Mouse (Mus musculus) hindbrain, embryonic 14.5 days (tissue): Measurements from ENCODE around the gene Fbln1. TPM values are rescaled to one million over a fixed set of nuclear protein-coding genes. Genes with fewer than 3 reads are reported as not detected.

Experiments used
- ATAC-seq: fragments of 200-750 bp; cut with Nextera tagmentation; 2 replicates; pipeline ENCODE4 v1.8.0; 2017; ENCODE audit warnings: moderate number of reproducible peaks, mild to moderate bottlenecking, moderate TSS enrichment, moderate library complexity; ENCODE audit not compliant: low FRiP score
- DNase-seq: peaks from one replicate; pipeline ENCODE4 v3.0.0-alpha.2; 2015; ENCODE audit warnings: low spot score
- H3K27ac ChIP-seq: fragments of 300-500 bp; sonication (generic); 2 replicates; pipeline ENCODE4 v1.5.1; 2014; ENCODE audit warnings: mild to moderate bottlenecking, moderate library complexity
- H3K27me3 ChIP-seq: fragments of 300-500 bp; sonication (generic); 2 replicates; pipeline ENCODE4 v1.6.1; 2014; ENCODE audit warnings: mild to moderate bottlenecking, low read length, mixed read lengths; ENCODE audit not compliant: control insufficient read depth, insufficient read depth
- H3K36me3 ChIP-seq: fragments of 300-500 bp; sonication (generic); replicated peaks from 2 replicates; pipeline ENCODE4 v1.6.1; 2014; ENCODE audit not compliant: control insufficient read depth, insufficient read depth
- H3K4me1 ChIP-seq: fragments of 300-500 bp; sonication (generic); replicated peaks from 2 replicates; pipeline ENCODE4 v1.6.1; 2014; ENCODE audit warnings: antibody characterized with exemption, low read length, mixed read lengths; ENCODE audit not compliant: control insufficient read depth, insufficient read depth
- H3K4me2 ChIP-seq: fragments of 300-500 bp; sonication (generic); replicated peaks from 2 replicates; pipeline ENCODE4 v1.6.1; 2014; ENCODE audit warnings: mild to moderate bottlenecking, moderate library complexity
- H3K4me3 ChIP-seq: fragments of 300-500 bp; sonication (generic); replicated peaks from 2 replicates; pipeline ENCODE4 v1.5.1; 2014; ENCODE audit warnings: mild to moderate bottlenecking, low read length
- H3K9ac ChIP-seq: fragments of 300-500 bp; sonication (generic); 2 replicates; pipeline ENCODE4 v1.6.1; 2014
- H3K9me3 ChIP-seq: fragments of 300-500 bp; sonication (generic); 2 replicates; pipeline ENCODE4 v1.6.1; 2016; ENCODE audit warnings: low read length; ENCODE audit not compliant: control insufficient read depth
- WGBS: fragments of 180-500 bp; shearing (Covaris S2); extraction: QIAGEN DNeasy Blood & Tissue Kit; methylation state at CpG from one replicate; pipeline ENCODE4 v1.1.7; 2014; 5-methylcytosine and 5-hydroxymethylcytosine counted together
- polyA plus RNA-seq: library from polyadenylated mRNA; unstranded; fragments of >200 nt; fragmentation: Nextera tagmentation; extraction: Ambion mirVana; gene quantifications from 2 replicates; pipeline ENCODE4 v1.2.1, GENCODE M21; 2014

Gene Fbln1
- polyA plus RNA-seq, 1 experiment from 2014 or later, result 54.2 TPM

GRCm38 (mm10) chr15:85244414-85245161 lies 38.8 kb downstream of the Fbln1 start:
- Histone ChIP-seq H3K36me3 (0 out of 2 replicates have a peak, but pooled peaks cover 2% of the 10 kb centered on the region), H3K9me3 (no peaks in the 10 kb centered on the region), H3K4me1 (no peaks in the 10 kb centered on the region), H3K4me3 (no peak overlapping the region), H3K27me3 (no peaks in the 10 kb centered on the region), H3K4me2 (no peak overlapping the region), H3K27ac (no peak overlapping the region), H3K9ac (no peak overlapping the region)
- DNase-seq (no peak), ATAC-seq (no peak)
- WGBS, result 91% methylated on average over 13 of the region's 13 CpGs

GRCm38 (mm10) chr15:85245241-85246010 lies 39.7 kb downstream of the Fbln1 start:
- DNase-seq (no peak), ATAC-seq (no peak)
- H3K4me1 ChIP-seq, result no peaks in the 10 kb centered on the region
- no peak overlapping the region for H3K4me2 ChIP-seq
- no peak overlapping the region for H3K27ac ChIP-seq
- H3K36me3 ChIP-seq, result 0 out of 2 replicates have a peak, but pooled peaks cover 2% of the 10 kb centered on the region
- H3K4me3 ChIP-seq, result no peak overlapping the region
- no peaks in the 10 kb centered on the region for H3K9me3 ChIP-seq
- no peak overlapping the region for H3K9ac ChIP-seq
- H3K27me3 ChIP-seq, result no peaks in the 10 kb centered on the region
- 83% methylated on average over 5 of the region's 5 CpGs for WGBS

- Histone ChIP-seq H3K27ac (no peak overlapping the region), H3K4me2 (no peak overlapping the region), H3K9me3 (no peaks in the 10 kb centered on the region), H3K9ac (no peak overlapping the region), H3K4me3 (no peak overlapping the region), H3K4me1 (no peaks in the 10 kb centered on the region), H3K36me3 (0 out of 2 replicates have a peak, but pooled peaks cover 2% of the 10 kb centered on the region), H3K27me3 (no peaks in the 10 kb centered on the region)
- 91% methylated on average over 5 of the region's 5 CpGs for WGBS
- ATAC-seq (no peak), DNase-seq (no peak)
Observed at GRCm38 (mm10) chr15:85246016-85246415, 40.3 kb downstream of the Fbln1 start.

- Histone ChIP-seq H3K27ac (no peak overlapping the region), H3K4me3 (no peak overlapping the region), H3K9me3 (no peaks in the 10 kb centered on the region), H3K4me2 (no peak overlapping the region), H3K9ac (no peak overlapping the region), H3K27me3 (no peaks in the 10 kb centered on the region), H3K4me1 (no peaks in the 10 kb centered on the region), H3K36me3 (0 out of 2 replicates have a peak, but pooled peaks cover 2% of the 10 kb centered on the region)
- no peak for DNase-seq
- no peak for ATAC-seq
- WGBS, result 77% methylated on average over 6 of the region's 6 CpGs
Observed at GRCm38 (mm10) chr15:85246936-85247335, 41.2 kb downstream of the Fbln1 start.

GRCm38 (mm10) chr15:85248311-85248710 lies 42.6 kb downstream of the Fbln1 start:
- H3K4me1 ChIP-seq, result no peaks in the 10 kb centered on the region
- no peaks in the 10 kb centered on the region for H3K36me3 ChIP-seq
- no peak overlapping the region for H3K27ac ChIP-seq
- WGBS, result 87% methylated on average over 5 of the region's 5 CpGs
- H3K9me3 ChIP-seq, result no peaks in the 10 kb centered on the region
- H3K27me3 ChIP-seq, result no peaks in the 10 kb centered on the region
- no peak for ATAC-seq
- no peak for DNase-seq
- no peak overlapping the region for H3K9ac ChIP-seq
- H3K4me2 ChIP-seq, result no peak overlapping the region
- H3K4me3 ChIP-seq, result no peak overlapping the region

GRCm38 (mm10) chr15:85249252-85249651 lies 43.5 kb downstream of the Fbln1 start:
- no peak overlapping the region for H3K4me3 ChIP-seq
- no peaks in the 10 kb centered on the region for H3K4me1 ChIP-seq
- no peaks in the 10 kb centered on the region for H3K9me3 ChIP-seq
- no peak overlapping the region for H3K4me2 ChIP-seq
- ATAC-seq (peak; percentile 27; the same call in 1 of the 2 replicates), DNase-seq (peak; percentile 86)
- H3K9ac ChIP-seq, result no peak overlapping the region
- H3K36me3 ChIP-seq, result no peaks in the 10 kb centered on the region
- no peaks in the 10 kb centered on the region for H3K27me3 ChIP-seq
- WGBS, result 48% methylated on average over 5 of the region's 5 CpGs
- H3K27ac ChIP-seq, result no peak overlapping the region

GRCm38 (mm10) chr15:85250436-85250835 lies 44.7 kb downstream of the Fbln1 start:
- no peak overlapping the region for H3K9ac ChIP-seq
- H3K4me3 ChIP-seq, result no peak overlapping the region
- no peak overlapping the region for H3K4me2 ChIP-seq
- H3K36me3 ChIP-seq, result no peaks in the 10 kb centered on the region
- no peak for ATAC-seq
- no peak overlapping the region for H3K27ac ChIP-seq
- H3K9me3 ChIP-seq, result no peaks in the 10 kb centered on the region
- 91% methylated on average over 2 of the region's 2 CpGs for WGBS
- DNase-seq, result no peak
- H3K27me3 ChIP-seq, result no peaks in the 10 kb centered on the region
- H3K4me1 ChIP-seq, result no peaks in the 10 kb centered on the region

GRCm38 (mm10) chr15:85252476-85252875 lies 46.7 kb downstream of the Fbln1 start:
- ATAC-seq, result no peak
- Histone ChIP-seq H3K36me3 (no peaks in the 10 kb centered on the region), H3K27ac (no peak overlapping the region), H3K4me3 (no peak overlapping the region), H3K4me1 (no peaks in the 10 kb centered on the region), H3K9me3 (no peaks in the 10 kb centered on the region), H3K4me2 (no peak overlapping the region), H3K9ac (no peak overlapping the region), H3K27me3 (no peaks in the 10 kb centered on the region)
- WGBS, result 97% methylated on average over 6 of the region's 6 CpGs
- DNase-seq, result no peak

GRCm38 (mm10) chr15:85257775-85258429 lies 52.2 kb downstream of the Fbln1 start:
- 77% methylated on average over 6 of the region's 6 CpGs for whole genome bisulfite sequencing
- no peaks in the 10 kb centered on the region for H3K36me3 ChIP-seq
- DNase-seq (peak; percentile 67), ATAC-seq (no peak)
- H3K4me3 ChIP-seq, result no peak overlapping the region
- no peaks in the 10 kb centered on the region for H3K4me1 ChIP-seq
- no peak overlapping the region for H3K9ac ChIP-seq
- no peaks in the 10 kb centered on the region for H3K27me3 ChIP-seq
- no peak overlapping the region for H3K27ac ChIP-seq
- peaks cover 15% of the 10 kb centered on the region for H3K9me3 ChIP-seq
- H3K4me2 ChIP-seq, result no peak overlapping the region
